Mouse (Mus musculus) limb, embryonic 13.5 days (tissue): ENCODE data around the gene Tsg101. TPM values are rescaled to one million over a fixed set of nuclear protein-coding genes. Genes with fewer than 3 reads are reported as not detected.

Experiments used
- ATAC-seq: fragments of 200-750 bp; cut with Nextera tagmentation; 2 replicates; pipeline ENCODE4 v1.8.0; 2017; ENCODE audit warnings: low read depth, moderate number of reproducible peaks, moderate TSS enrichment; ENCODE audit not compliant: low FRiP score
- H3K27ac ChIP-seq: fragments of 300-500 bp; sonication (generic); 2 replicates; pipeline ENCODE4 v1.5.1; 2015; ENCODE audit warnings: inconsistent platforms, mild to moderate bottlenecking, moderate library complexity
- H3K27me3 ChIP-seq: fragments of 300-500 bp; sonication (generic); 2 replicates; pipeline ENCODE4 v1.6.1; 2015; ENCODE audit warnings: mild to moderate bottlenecking, inconsistent platforms
- H3K36me3 ChIP-seq: fragments of 300-500 bp; sonication (generic); 2 replicates; pipeline ENCODE4 v1.6.1; 2015; ENCODE audit warnings: inconsistent platforms, mild to moderate bottlenecking, moderate library complexity
- H3K4me1 ChIP-seq: fragments of 300-500 bp; sonication (generic); 2 replicates; pipeline ENCODE4 v1.6.1; 2015; ENCODE audit warnings: inconsistent platforms
- H3K4me2 ChIP-seq: fragments of 300-500 bp; sonication (generic); replicated peaks from 2 replicates; pipeline ENCODE4 v1.6.1; 2015; ENCODE audit warnings: inconsistent platforms, mild to moderate bottlenecking, moderate library complexity
- H3K4me3 ChIP-seq: fragments of 300-500 bp; sonication (generic); 2 replicates; pipeline ENCODE4 v1.5.1; 2015; ENCODE audit warnings: moderate library complexity, mild to moderate bottlenecking, inconsistent platforms
- H3K9ac ChIP-seq: fragments of 300-500 bp; sonication (generic); 2 replicates; pipeline ENCODE4 v1.6.1; 2015; ENCODE audit warnings: mild to moderate bottlenecking, inconsistent platforms
- H3K9me3 ChIP-seq: fragments of 300-500 bp; sonication (generic); 2 replicates; pipeline ENCODE4 v1.6.1; 2016; ENCODE audit warnings: inconsistent platforms
- WGBS: fragments of 180-500 bp; shearing (Covaris S2); methylation state at CpG from one replicate; pipeline ENCODE4 v1.1.7; 2015; 5-methylcytosine and 5-hydroxymethylcytosine counted together
- polyA plus RNA-seq: library from polyadenylated mRNA; unstranded; fragments of >200 nt; fragmentation: Nextera tagmentation; extraction: Ambion mirVana; gene quantifications from 2 replicates; pipeline ENCODE4 v1.2.1, GENCODE M21; 2015

Gene Tsg101
- 208 and 222 TPM in 2 replicates for polyA plus RNA-seq

GRCm38 (mm10) chr7:46919551-46920176, at the start of gene Tsg101:
Gene Tsg101 (minus strand): TSS chr7:46919969.
- under 1% methylated on average over 73 of the region's 75 CpGs for WGBS
- Histone ChIP-seq H3K36me3 (peaks cover 18% of the 10 kb centered on the region), H3K9me3 (no peaks in the 10 kb centered on the region), H3K4me3 (peak within 1 kb of the TSS; percentile 93), H3K27me3 (no peaks in the 10 kb centered on the region), H3K9ac (peak within 1 kb of the TSS; percentile 96), H3K4me1 (peaks cover 27% of the 10 kb centered on the region), H3K4me2 (peak within 1 kb of the TSS; percentile 70), H3K27ac (peak within 1 kb of the TSS; percentile 96)
- peak; percentile 94 for ATAC-seq

- peaks cover 16% of the 10 kb centered on the region for H3K27me3 ChIP-seq
- H3K9ac ChIP-seq, result no peak overlapping the region
- no peak overlapping the region for H3K4me3 ChIP-seq
- ATAC-seq, result no peak
- no peak overlapping the region for H3K4me2 ChIP-seq
- peaks cover 12% of the 10 kb centered on the region for H3K4me1 ChIP-seq
- no peaks in the 10 kb centered on the region for H3K36me3 ChIP-seq
- no peak overlapping the region for H3K27ac ChIP-seq
- no peaks in the 10 kb centered on the region for H3K9me3 ChIP-seq
- WGBS, result 84% methylated on average over 7 of the region's 7 CpGs
Measured at GRCm38 (mm10) chr7:46964070-46964469, 44.3 kb upstream of the Tsg101 start.

GRCm38 (mm10) chr7:46962806-46963618, 43.2 kb upstream of the Tsg101 start:
- peak; percentile 63 for ATAC-seq
- peaks cover 16% of the 10 kb centered on the region for H3K27me3 ChIP-seq
- WGBS, result 2% methylated on average over 9 of the region's 9 CpGs
- no peak overlapping the region for H3K4me3 ChIP-seq
- no peak overlapping the region for H3K9ac ChIP-seq
- peak overlapping the region; percentile 44 for H3K4me2 ChIP-seq
- no peaks in the 10 kb centered on the region for H3K9me3 ChIP-seq
- H3K4me1 ChIP-seq, result peaks cover 12% of the 10 kb centered on the region
- peak overlapping the region; percentile 52; the same call in 1 of the 2 replicates for H3K27ac ChIP-seq
- H3K36me3 ChIP-seq, result no peaks in the 10 kb centered on the region

- ATAC-seq, result no peak
- peaks cover 16% of the 10 kb centered on the region for H3K27me3 ChIP-seq
- no peaks in the 10 kb centered on the region for H3K9me3 ChIP-seq
- H3K4me3 ChIP-seq, result no peak overlapping the region
- H3K36me3 ChIP-seq, result no peaks in the 10 kb centered on the region
- peaks cover 20% of the 10 kb centered on the region for H3K4me1 ChIP-seq
- H3K9ac ChIP-seq, result no peak overlapping the region
- no peak overlapping the region for H3K27ac ChIP-seq
- no peak overlapping the region for H3K4me2 ChIP-seq
Measured at GRCm38 (mm10) chr7:46962132-46962531, 42.4 kb upstream of the Tsg101 start.

GRCm38 (mm10) chr7:46960991-46961390, 41.2 kb upstream of the Tsg101 start:
- 70% methylated on average over 3 of the region's 3 CpGs for WGBS
- Histone ChIP-seq H3K9ac (no peak overlapping the region; the same call in 1 of the 2 replicates), H3K4me2 (no peak overlapping the region), H3K9me3 (no peaks in the 10 kb centered on the region), H3K27ac (no peak overlapping the region), H3K27me3 (peaks cover 16% of the 10 kb centered on the region), H3K36me3 (no peaks in the 10 kb centered on the region), H3K4me1 (peaks cover 21% of the 10 kb centered on the region), H3K4me3 (no peak overlapping the region)
- ATAC-seq, result no peak

GRCm38 (mm10) chr7:46958853-46959252, 39.1 kb upstream of the Tsg101 start:
- no peaks in the 10 kb centered on the region for H3K9me3 ChIP-seq
- H3K4me1 ChIP-seq, result peaks cover 21% of the 10 kb centered on the region
- H3K9ac ChIP-seq, result peak overlapping the region; percentile 86
- ATAC-seq, result no peak
- 20% methylated on average over 9 of the region's 9 CpGs for WGBS
- peak overlapping the region; percentile 76 for H3K4me3 ChIP-seq
- no peak overlapping the region for H3K27ac ChIP-seq
- H3K27me3 ChIP-seq, result peaks cover 16% of the 10 kb centered on the region
- peaks cover 14% of the 10 kb centered on the region for H3K36me3 ChIP-seq
- H3K4me2 ChIP-seq, result peak overlapping the region; percentile 85

GRCm38 (mm10) chr7:46957831-46958691, 38.3 kb upstream of the Tsg101 start, which contains the start of gene Uevld:
Gene Uevld (minus strand): TSS chr7:46958527.
- H3K36me3 ChIP-seq, result peaks cover 22% of the 10 kb centered on the region
- H3K4me2 ChIP-seq, result peak within 1 kb of the TSS; percentile 85
- peak; percentile 93 for ATAC-seq
- no peaks in the 10 kb centered on the region for H3K9me3 ChIP-seq
- peak within 1 kb of the TSS; percentile 76 for H3K4me3 ChIP-seq
- H3K4me1 ChIP-seq, result peaks cover 15% of the 10 kb centered on the region
- no peak within 1 kb of the TSS; the same call in 1 of the 2 replicates for H3K27ac ChIP-seq
- H3K9ac ChIP-seq, result peak within 1 kb of the TSS; percentile 86
- H3K27me3 ChIP-seq, result peaks cover 16% of the 10 kb centered on the region
- WGBS, result under 1% methylated on average over 50 of the region's 51 CpGs

GRCm38 (mm10) chr7:46935847-46936246, 16.1 kb upstream of the Tsg101 start:
- Histone ChIP-seq H3K27me3 (no peaks in the 10 kb centered on the region), H3K9ac (no peak overlapping the region), H3K27ac (no peak overlapping the region), H3K4me1 (no peaks in the 10 kb centered on the region), H3K4me2 (no peak overlapping the region), H3K36me3 (peaks cover 59% of the 10 kb centered on the region), H3K9me3 (no peaks in the 10 kb centered on the region), H3K4me3 (no peak overlapping the region)
- no peak for ATAC-seq
- 69% methylated on average over 4 of the region's 4 CpGs for WGBS

- Histone ChIP-seq H3K4me1 (no peaks in the 10 kb centered on the region), H3K27me3 (no peaks in the 10 kb centered on the region), H3K9ac (no peak overlapping the region), H3K4me2 (no peak overlapping the region), H3K9me3 (no peaks in the 10 kb centered on the region), H3K27ac (no peak overlapping the region), H3K36me3 (peaks cover 56% of the 10 kb centered on the region), H3K4me3 (no peak overlapping the region)
- no peak for ATAC-seq
- 75% methylated on average over 8 of the region's 8 CpGs for whole genome bisulfite sequencing
Measured at GRCm38 (mm10) chr7:46934788-46935187, 15.0 kb upstream of the Tsg101 start.

GRCm38 (mm10) chr7:46931370-46931769, 11.6 kb upstream of the Tsg101 start:
- 95% methylated on average over 3 of the region's 3 CpGs for WGBS
- H3K9ac ChIP-seq, result no peak overlapping the region
- H3K36me3 ChIP-seq, result peaks cover 48% of the 10 kb centered on the region
- no peak overlapping the region for H3K4me2 ChIP-seq
- no peak overlapping the region for H3K4me3 ChIP-seq
- no peaks in the 10 kb centered on the region for H3K27me3 ChIP-seq
- no peak overlapping the region for H3K27ac ChIP-seq
- ATAC-seq, result no peak
- no peaks in the 10 kb centered on the region for H3K9me3 ChIP-seq
- no peaks in the 10 kb centered on the region for H3K4me1 ChIP-seq

GRCm38 (mm10) chr7:46928291-46928690, 8.5 kb upstream of the Tsg101 start:
- ATAC-seq, result no peak
- H3K27me3 ChIP-seq, result no peaks in the 10 kb centered on the region
- no peak overlapping the region for H3K27ac ChIP-seq
- no peaks in the 10 kb centered on the region for H3K9me3 ChIP-seq
- H3K4me2 ChIP-seq, result no peak overlapping the region
- no peaks in the 10 kb centered on the region for H3K4me1 ChIP-seq
- no peak overlapping the region for H3K4me3 ChIP-seq
- peaks cover 33% of the 10 kb centered on the region for H3K36me3 ChIP-seq
- H3K9ac ChIP-seq, result no peak overlapping the region
- WGBS, result 90% methylated on average over 5 of the region's 5 CpGs

- no peaks in the 10 kb centered on the region for H3K27me3 ChIP-seq
- no peak overlapping the region for H3K4me2 ChIP-seq
- no peaks in the 10 kb centered on the region for H3K9me3 ChIP-seq
- peaks cover 23% of the 10 kb centered on the region for H3K4me1 ChIP-seq
- no peak overlapping the region for H3K4me3 ChIP-seq
- no peak overlapping the region for H3K9ac ChIP-seq
- H3K27ac ChIP-seq, result no peak overlapping the region
- peaks cover 3% of the 10 kb centered on the region for H3K36me3 ChIP-seq
- 71% methylated on average over 4 of the region's 4 CpGs for WGBS
- no peak for ATAC-seq
Measured at GRCm38 (mm10) chr7:46922075-46922474, 2.3 kb upstream of the Tsg101 start.
